Mouse (Mus musculus): ENCODE data around the gene Pofut2.

Pofut2 gene

GRCm38 (mm10) chr10:77315682-77316081 lies 56.7 kb downstream of the Pofut2 start:
- DNase-seq (ENCODE audit: low read depth) = no peak

Data from naive thymus-derived CD4-positive, alpha-beta T cell, adult 2 months (primary cell).